8 mouse cellular contexts compared by ENCODE assay signal in genomic region chr3:96198181-96198580, GRCm38 (mm10). TPM values are rescaled to one million over a fixed set of nuclear protein-coding genes. Genes with fewer than 3 reads are reported as not detected.
A peak's percentile ranks its signal among the peaks of the same experiment; 100 is the strongest.
DNase-seq lines count a peak whose midpoint lies in the region; ATAC-seq and TF ChIP-seq lines count a peak whose summit lies in the region.

No protein-coding gene starts in this region.

- peak overlapping the region; percentile 90 for H3K27ac ChIP-seq in heart, embryonic 15.5 days
- H3K27ac ChIP-seq in forebrain, postnatal 0 days (ENCODE audit: low read depth, low read length) = peak overlapping the region; percentile 97
- H3K27ac ChIP-seq in liver, embryonic 12.5 days = peak overlapping the region; percentile 82

- 5% methylated on average over 6 of the region's 6 CpGs for WGBS in heart, embryonic 15.5 days
- WGBS in forebrain, postnatal 0 days = 3% methylated on average over 6 of the region's 6 CpGs
- 3% methylated on average over 6 of the region's 6 CpGs for whole genome bisulfite sequencing in liver, embryonic 12.5 days (ENCODE audit: insufficient replicate concordance)

- peak overlapping the region; percentile 99 for H3K4me2 ChIP-seq in heart, embryonic 15.5 days
- H3K4me2 ChIP-seq in forebrain, postnatal 0 days (ENCODE audit: low read depth) = peak overlapping the region; percentile 91
- H3K4me2 ChIP-seq in liver, embryonic 12.5 days = peak overlapping the region; percentile 99

- no peaks in the 10 kb centered on the region; the same call in 1 of the 2 replicates for H3K9me3 ChIP-seq in heart, embryonic 15.5 days (replicated peaks)
- H3K9me3 ChIP-seq in forebrain, postnatal 0 days (ENCODE audit: low read length) = no peaks in the 10 kb centered on the region
- 0 out of 2 replicates have a peak, but pooled peaks cover 5% of the 10 kb centered on the region for H3K9me3 ChIP-seq in liver, embryonic 12.5 days (replicated peaks)

- TF ChIP-seq CTCF in forebrain, postnatal 0 days (IDR thresholded peaks at IDR 0.05; ENCODE audit: low read depth) = no peak

- ATAC-seq in heart, embryonic 15.5 days (replicated peaks; ENCODE audit: insufficient number of reproducible peaks, insufficient read depth, low FRiP score, low read depth) = no peak
- ATAC-seq in forebrain, postnatal 0 days = no peak
- peak; percentile 36 for ATAC-seq in liver, embryonic 12.5 days

- intact Hi-C loops in heart, postnatal 14 days (cut with DNase I) = no loop called here

- H3K27me3 ChIP-seq in heart, embryonic 15.5 days = no peaks in the 10 kb centered on the region
- no peaks in the 10 kb centered on the region for H3K27me3 ChIP-seq in forebrain, postnatal 0 days (ENCODE audit: insufficient read depth, low read length)
- H3K27me3 ChIP-seq in liver, embryonic 12.5 days (replicated peaks) = peaks cover 9% of the 10 kb centered on the region; the same call in 1 of the 2 replicates

- H3K4me1 ChIP-seq in heart, embryonic 15.5 days (replicated peaks) = peaks cover 16% of the 10 kb centered on the region
- peaks cover 4% of the 10 kb centered on the region for H3K4me1 ChIP-seq in forebrain, postnatal 0 days (ENCODE audit: insufficient read depth)
- H3K4me1 ChIP-seq in liver, embryonic 12.5 days = peaks cover 32% of the 10 kb centered on the region

- peak overlapping the region; percentile 75 for H3K4me3 ChIP-seq in heart, embryonic 15.5 days
- peak overlapping the region; percentile 56 for H3K4me3 ChIP-seq in forebrain, postnatal 0 days (ENCODE audit: low read depth, low read length)
- peak overlapping the region; percentile 70 for H3K4me3 ChIP-seq in liver, embryonic 12.5 days

- peaks cover 15% of the 10 kb centered on the region for H3K36me3 ChIP-seq in heart, embryonic 15.5 days
- H3K36me3 ChIP-seq in forebrain, postnatal 0 days (ENCODE audit: insufficient read depth) = peaks cover 17% of the 10 kb centered on the region
- H3K36me3 ChIP-seq in liver, embryonic 12.5 days = peaks cover 6% of the 10 kb centered on the region; the same call in 1 of the 2 replicates

- no peak for DNase-seq in heart, postnatal 14 days
- DNase-seq in NIH3T3 (ENCODE audit: low read depth) = peak; percentile 38
- no peak for DNase-seq in forebrain, postnatal 0 days
- DNase-seq in retina, embryonic 14.5 days (ENCODE audit: low spot score) = peak; percentile 5
- no peak for DNase-seq in layer of hippocampus, adult 8-10 months (ENCODE audit: low spot score in 2 of 2)
- DNase-seq in urinary bladder, postnatal 36 days (ENCODE audit: low spot score in 2 of 2) = no peak

- peak overlapping the region; percentile 85; the same call in 1 of the 2 replicates for H3K9ac ChIP-seq in heart, embryonic 15.5 days
- peak overlapping the region; percentile 84 for H3K9ac ChIP-seq in forebrain, postnatal 0 days
- peak overlapping the region; percentile 45 for H3K9ac ChIP-seq in liver, embryonic 12.5 days

RNA-seq across cellular contexts. Expression of gene Sv2a, which starts 17.2 kb away (rescaled TPM):
- 12.9 and 13.6 TPM in 2 replicates for polyA plus RNA-seq in heart, embryonic 15.5 days (2015; fragmentation: Nextera tagmentation; extraction: Ambion mirVana)
- total RNA-seq in heart, postnatal 14 days (2021) = 1 to 10 TPM; 7.0 to 7.7 TPM
- total RNA-seq in forebrain, postnatal 0 days (2014; rRNA removed) = 82.6 and 112 TPM in 2 replicates
- 106 and 124 TPM in 2 replicates for polyA plus RNA-seq in forebrain, postnatal 0 days (2015; fragmentation: Nextera tagmentation; extraction: Ambion mirVana)
- polyA plus RNA-seq in liver, embryonic 12.5 days (2016; fragmentation: Nextera tagmentation; extraction: Ambion mirVana) = 1.1 and 1.4 TPM in 2 replicates
- total RNA-seq in layer of hippocampus, adult 8-10 months (2022) = 100 to 1,000 TPM; 365 to 380 (median 374) TPM

RNA-seq across cellular contexts. Expression of gene Bola1, which starts 21.3 kb away (rescaled TPM):
- polyA plus RNA-seq in heart, embryonic 15.5 days (2015; fragmentation: Nextera tagmentation; extraction: Ambion mirVana) = 40.7 and 40.8 TPM in 2 replicates
- total RNA-seq in heart, postnatal 14 days (2021) = 10 to 100 TPM; 17.5 to 18.2 TPM
- 31.4 and 40.2 TPM in 2 replicates for total RNA-seq in forebrain, postnatal 0 days (2014; rRNA removed)
- 67.7 and 75.8 TPM in 2 replicates for polyA plus RNA-seq in forebrain, postnatal 0 days (2015; fragmentation: Nextera tagmentation; extraction: Ambion mirVana)
- polyA plus RNA-seq in liver, embryonic 12.5 days (2016; fragmentation: Nextera tagmentation; extraction: Ambion mirVana) = 57.4 and 61.7 TPM in 2 replicates
- 10 to 100 TPM; 13.1 to 20.2 (median 15.3) TPM for total RNA-seq in layer of hippocampus, adult 8-10 months (2022)

RNA-seq across cellular contexts. Expression of gene Hist2h2ab, which starts 21.5 kb away (rescaled TPM):
- 0.43 TPM in 1 of 2 replicates, not detected in the other for polyA plus RNA-seq in heart, embryonic 15.5 days (2015; fragmentation: Nextera tagmentation; extraction: Ambion mirVana)
- 1 to 10 TPM; 4.4 to 5.2 TPM for total RNA-seq in heart, postnatal 14 days (2021)
- 166 and 395 TPM in 2 replicates for total RNA-seq in forebrain, postnatal 0 days (2014; rRNA removed)
- polyA plus RNA-seq in forebrain, postnatal 0 days (2015; fragmentation: Nextera tagmentation; extraction: Ambion mirVana) = 1.2 TPM in 1 of 2 replicates, not detected in the other
- polyA plus RNA-seq in liver, embryonic 12.5 days (2016; fragmentation: Nextera tagmentation; extraction: Ambion mirVana) = 0.71 and 0.86 TPM in 2 replicates
- total RNA-seq in layer of hippocampus, adult 8-10 months (2022) = 10 to 100 TPM in 1 of 4 experiments, 1 to 10 TPM in 3; 7.7 to 10.8 (median 8.0) TPM

RNA-seq across cellular contexts. Expression of gene Hist2h2ac, which starts 22.5 kb away (rescaled TPM):
- 5.3 and 5.5 TPM in 2 replicates for polyA plus RNA-seq in heart, embryonic 15.5 days (2015; fragmentation: Nextera tagmentation; extraction: Ambion mirVana)
- total RNA-seq in heart, postnatal 14 days (2021) = 10 to 100 TPM; 47.6 to 77.3 TPM
- total RNA-seq in forebrain, postnatal 0 days (2014; rRNA removed) = 471 and 484 TPM in 2 replicates
- polyA plus RNA-seq in forebrain, postnatal 0 days (2015; fragmentation: Nextera tagmentation; extraction: Ambion mirVana) = 1.9 and 2.2 TPM in 2 replicates
- polyA plus RNA-seq in liver, embryonic 12.5 days (2016; fragmentation: Nextera tagmentation; extraction: Ambion mirVana) = 15.9 and 17.5 TPM in 2 replicates
- 10 to 100 TPM; 18.7 to 30.3 (median 29.3) TPM for total RNA-seq in layer of hippocampus, adult 8-10 months (2022)

RNA-seq across cellular contexts. Expression of gene Hist2h2be, which starts 22.7 kb away (rescaled TPM):
- 7.3 and 8.1 TPM in 2 replicates for polyA plus RNA-seq in heart, embryonic 15.5 days (2015; fragmentation: Nextera tagmentation; extraction: Ambion mirVana)
- 1 to 10 TPM; 6.9 to 7.7 TPM for total RNA-seq in heart, postnatal 14 days (2021)
- total RNA-seq in forebrain, postnatal 0 days (2014; rRNA removed) = 9.0 and 12.2 TPM in 2 replicates
- polyA plus RNA-seq in forebrain, postnatal 0 days (2015; fragmentation: Nextera tagmentation; extraction: Ambion mirVana) = 3.6 and 3.9 TPM in 2 replicates
- 6.1 and 6.6 TPM in 2 replicates for polyA plus RNA-seq in liver, embryonic 12.5 days (2016; fragmentation: Nextera tagmentation; extraction: Ambion mirVana)
- 1 to 10 TPM; 6.3 to 8.1 (median 7.5) TPM for total RNA-seq in layer of hippocampus, adult 8-10 months (2022)

Comparison
In these comparisons a context has a peak if more than half of its experiments do, and no peak if none do; other contexts are left out.
1. DNase-seq: peak in NIH3T3 (single experiment) and retina, embryonic 14.5 days (single experiment); none in heart, postnatal 14 days (0 of 2), forebrain, postnatal 0 days (single experiment), layer of hippocampus, adult 8-10 months (0 of 2) and urinary bladder, postnatal 36 days (0 of 2).
2. RNA of gene Hist2h2ab, which starts 21.5 kb away (total RNA-seq): 166 to 395 TPM in forebrain, postnatal 0 days; 7.7 to 10.8 TPM in layer of hippocampus, adult 8-10 months and 4.4 to 5.2 TPM in heart, postnatal 14 days; every median in the first group is over 10 times any median in the second.
3. Peak in every context shown above with its lines, with median percentiles within 50 percentile points of each other: H3K27ac ChIP-seq, H3K4me2 ChIP-seq, H3K4me3 ChIP-seq and H3K9ac ChIP-seq.